Mouse (Mus musculus) left cerebral cortex, postnatal 10 days (tissue): ENCODE data around the gene S100a10. TPM values are rescaled to one million over a fixed set of nuclear protein-coding genes. Genes with fewer than 3 reads are reported as not detected.

Experiments used
- total RNA-seq, 2 experiments: library from RNA; stranded (reverse); gene quantifications; 2 replicates each; pipeline ENCODE4 v1.2.3; 2021

The S100a10 gene
- total RNA-seq, 2 experiments from 2014 or later: 61.8 to 82.0 TPM

Other genes starting within 250 kb of the S100a10 start
- gene Hrnr, start 235.3 kb upstream of the S100a10 start, total RNA-seq: not detected
- not detected for gene Rptn, start 161.4 kb upstream of the S100a10 start, total RNA-seq
- gene Tchh, start 112.8 kb upstream of the S100a10 start, total RNA-seq: 1 to 10 TPM; 1.0 to 1.1 TPM
- not detected for gene Tchhl1, start 86.3 kb upstream of the S100a10 start, total RNA-seq
- gene S100a11, start 34.6 kb upstream of the S100a10 start, total RNA-seq: 10 to 100 TPM; 23.7 to 24.1 TPM
- gene Tdpoz2, start 97.6 kb downstream of the S100a10 start, total RNA-seq: not detected
- not detected for gene Tdpoz1, start 121.2 kb downstream of the S100a10 start, total RNA-seq
- not detected for gene Gm37596, start 138.0 kb downstream of the S100a10 start, total RNA-seq
- gene Gm5773, start 217.9 kb downstream of the S100a10 start, total RNA-seq: not detected
- gene Tdpoz4, start 241.3 kb downstream of the S100a10 start, total RNA-seq: not detected